Mouse (Mus musculus) embryonic facial prominence, embryonic 14.5 days (tissue): ENCODE data around the gene Cd200r1. TPM values are rescaled to one million over a fixed set of nuclear protein-coding genes. Genes with fewer than 3 reads are reported as not detected.

ENCODE experiments used
- ATAC-seq: fragments of 200-750 bp; cut with Nextera tagmentation; 2 replicates; pipeline ENCODE4 v1.8.0; 2017; ENCODE audit warnings: low read depth, moderate number of reproducible peaks, moderate TSS enrichment
- DNase-seq: peaks from one replicate; pipeline ENCODE4 v3.0.0-alpha.2; 2015; ENCODE audit warnings: low spot score
- H3K27ac ChIP-seq: fragments of 300-500 bp; sonication (generic); replicated peaks from 2 replicates; pipeline ENCODE4 v1.5.1; 2014; ENCODE audit warnings: low read depth, mild to moderate bottlenecking, low read length, moderate library complexity
- H3K27me3 ChIP-seq: fragments of 300-500 bp; sonication (generic); replicated peaks from 2 replicates; pipeline ENCODE4 v1.6.1; 2014; ENCODE audit warnings: low read length; ENCODE audit not compliant: control insufficient read depth, insufficient read depth
- H3K36me3 ChIP-seq: fragments of 300-500 bp; sonication (generic); 2 replicates; pipeline ENCODE4 v1.6.1; 2014; ENCODE audit warnings: low read length, mixed read lengths; ENCODE audit not compliant: control insufficient read depth, insufficient read depth
- H3K4me1 ChIP-seq: fragments of 300-500 bp; sonication (generic); 2 replicates; pipeline ENCODE4 v1.6.1; 2014; ENCODE audit warnings: antibody characterized with exemption, low read length; ENCODE audit not compliant: control insufficient read depth, insufficient read depth
- H3K4me2 ChIP-seq: fragments of 300-500 bp; sonication (generic); 2 replicates; pipeline ENCODE4 v1.6.1; 2014; ENCODE audit warnings: low read depth, mild to moderate bottlenecking, low read length, moderate library complexity, mixed read lengths
- H3K4me3 ChIP-seq: fragments of 300-500 bp; sonication (generic); 2 replicates; pipeline ENCODE4 v1.5.1; 2014; ENCODE audit warnings: low read depth, mild to moderate bottlenecking, low read length
- H3K9ac ChIP-seq: fragments of 300-500 bp; sonication (generic); 2 replicates; pipeline ENCODE4 v1.6.1; 2014; ENCODE audit warnings: low read depth, mild to moderate bottlenecking, low read length, moderate library complexity, mixed read lengths
- H3K9me3 ChIP-seq: fragments of 300-500 bp; sonication (generic); 2 replicates; pipeline ENCODE4 v1.6.1; 2016; ENCODE audit warnings: low read length; ENCODE audit not compliant: control insufficient read depth
- WGBS: fragments of 180-500 bp; shearing (Covaris S2); extraction: QIAGEN DNeasy Blood & Tissue Kit; methylation state at CpG from one replicate; pipeline ENCODE4 v1.1.7; 2014; 5-methylcytosine and 5-hydroxymethylcytosine counted together
- polyA plus RNA-seq: library from polyadenylated mRNA; unstranded; fragments of >200 nt; fragmentation: Nextera tagmentation; extraction: Ambion mirVana; gene quantifications from 2 replicates; pipeline ENCODE4 v1.2.1, GENCODE M21; 2014

Cd200r1 gene
- polyA plus RNA-seq, 1 experiment from 2014 or later: 2.1 TPM

DNA sequence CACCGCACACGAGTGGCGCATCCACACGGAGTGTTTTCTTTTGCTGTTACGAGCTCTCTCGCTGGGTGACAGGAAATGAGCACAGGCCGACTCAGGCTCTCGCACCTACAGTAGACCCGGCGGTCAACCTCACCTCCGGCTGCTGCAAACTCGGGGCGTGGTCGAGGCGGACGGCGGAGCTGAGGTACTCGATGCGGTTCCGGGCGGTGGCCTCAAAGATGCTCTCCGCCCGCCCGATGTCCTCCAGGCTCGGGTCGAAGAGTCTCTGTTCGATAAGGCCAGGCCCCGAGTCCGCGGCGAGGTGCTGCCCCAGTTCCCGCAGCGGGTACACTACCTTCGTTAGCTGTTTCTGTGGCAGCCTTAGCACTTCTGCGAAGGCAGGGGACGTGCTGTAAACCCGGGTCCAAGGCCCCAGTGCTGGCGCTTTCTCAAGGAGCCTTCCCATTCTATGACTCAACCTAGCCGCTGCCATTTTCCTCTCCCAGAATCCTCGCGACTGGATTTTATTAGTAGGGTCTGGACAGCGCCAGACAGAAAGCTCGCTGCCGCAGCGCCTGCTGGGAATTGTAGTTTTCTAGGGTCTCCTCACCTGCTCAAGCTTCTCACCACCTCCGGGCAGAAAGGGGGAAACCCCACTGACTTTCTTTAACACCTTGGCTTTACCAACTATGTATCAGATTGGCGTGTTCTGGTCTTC, 19.5 kb upstream of the Cd200r1 start, which contains the start of gene Gtpbp8:
Gene Gtpbp8, minus strand, starts transcription at position 498 of the 697 bp plus-strand sequence.
- DNase-seq: peak; percentile 95
- peak within 1 kb of the TSS; percentile 86 for H3K9ac ChIP-seq
- H3K4me3 ChIP-seq: peak within 1 kb of the TSS; percentile 74
- H3K27ac ChIP-seq: peak within 1 kb of the TSS; percentile 95
- under 1% methylated on average over 45 of the region's 47 CpGs for WGBS
- peak; percentile 97 for ATAC-seq
- H3K27me3 ChIP-seq: no peaks in the 10 kb centered on the region
- no peaks in the 10 kb centered on the region for H3K9me3 ChIP-seq
- H3K4me1 ChIP-seq: peaks cover 8% of the 10 kb centered on the region
- H3K36me3 ChIP-seq: peaks cover 13% of the 10 kb centered on the region
- H3K4me2 ChIP-seq: peak within 1 kb of the TSS; percentile 83

DNA sequence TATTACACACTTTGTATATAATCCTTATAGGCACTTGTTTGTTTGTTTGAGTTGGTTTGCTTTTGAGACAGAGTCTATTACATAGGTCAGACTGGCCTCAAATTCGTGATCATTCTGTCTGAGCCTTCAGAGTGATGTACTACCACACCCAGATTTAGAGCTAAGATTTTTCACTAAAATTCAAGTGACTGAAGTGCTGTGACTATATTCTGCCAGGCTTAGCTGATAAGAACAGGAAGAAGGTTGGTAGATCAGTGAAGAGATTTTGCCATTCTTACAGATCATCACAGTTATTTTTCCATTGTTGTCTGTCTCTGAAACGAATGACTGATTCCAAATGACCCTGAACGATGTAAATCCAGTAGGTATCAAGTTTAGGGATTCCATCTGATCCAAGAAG, 17.5 kb upstream of the Cd200r1 start:
- Histone ChIP-seq H3K4me3 (no peak overlapping the region), H3K4me1 (peaks cover 8% of the 10 kb centered on the region), H3K9ac (no peak overlapping the region), H3K36me3 (no peaks in the 10 kb centered on the region), H3K9me3 (no peaks in the 10 kb centered on the region), H3K27ac (no peak overlapping the region), H3K4me2 (no peak overlapping the region), H3K27me3 (no peaks in the 10 kb centered on the region)
- DNase-seq (no peak), ATAC-seq (no peak)
- WGBS: 49% methylated on average over 3 of the region's 3 CpGs

DNA sequence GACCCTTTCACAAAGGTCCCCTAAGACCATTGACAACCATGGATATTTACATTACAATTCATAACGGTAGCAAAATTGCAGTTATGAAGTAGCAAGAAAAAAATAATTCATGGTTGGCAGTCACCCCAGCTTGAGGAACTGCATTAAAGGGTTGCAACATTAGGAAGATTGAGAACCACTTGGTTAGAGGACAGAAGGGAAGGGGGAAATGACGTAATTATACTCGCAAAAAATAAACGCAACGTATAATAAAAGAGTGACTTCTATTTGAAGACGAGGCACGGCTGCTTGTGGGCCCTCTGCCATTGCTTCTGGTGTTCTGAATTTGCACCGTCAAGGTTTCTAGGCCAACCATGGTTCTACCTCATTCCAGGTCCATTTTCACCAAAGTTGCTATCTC, 7.8 kb upstream of the Cd200r1 start:
- H3K27me3 ChIP-seq: no peaks in the 10 kb centered on the region
- ATAC-seq (no peak), DNase-seq (no peak)
- no peaks in the 10 kb centered on the region for H3K4me1 ChIP-seq
- H3K27ac ChIP-seq: no peak overlapping the region
- no peaks in the 10 kb centered on the region for H3K36me3 ChIP-seq
- no peak overlapping the region for H3K4me3 ChIP-seq
- no peak overlapping the region for H3K4me2 ChIP-seq
- no peaks in the 10 kb centered on the region for H3K9me3 ChIP-seq
- whole genome bisulfite sequencing: 85% methylated on average over 8 of the region's 8 CpGs
- H3K9ac ChIP-seq: no peak overlapping the region

DNA sequence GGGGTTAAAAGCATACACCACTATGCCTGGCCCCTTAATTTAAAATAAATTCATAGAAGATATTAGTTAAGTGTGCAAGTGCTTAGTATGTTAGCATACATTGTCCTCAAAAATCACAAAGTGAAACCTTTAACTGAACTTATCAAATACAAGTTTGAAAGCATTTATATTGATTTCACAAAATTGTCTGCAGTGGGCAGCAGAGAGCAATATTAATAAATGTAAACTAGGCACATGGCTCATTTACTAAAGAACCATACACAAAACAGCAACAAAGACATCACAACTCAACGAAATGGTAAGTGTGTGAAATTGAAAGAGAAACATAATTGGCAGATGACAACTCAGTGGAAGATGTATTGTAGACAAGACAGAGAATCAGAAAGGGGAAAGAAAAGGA, 3.7 kb upstream of the Cd200r1 start:
- no peak for ATAC-seq
- no peak overlapping the region for H3K4me2 ChIP-seq
- 58% methylated on average over 1 of the region's 1 CpGs for WGBS
- H3K9ac ChIP-seq: no peak overlapping the region
- no peaks in the 10 kb centered on the region for H3K4me1 ChIP-seq
- no peak overlapping the region for H3K4me3 ChIP-seq
- no peaks in the 10 kb centered on the region for H3K9me3 ChIP-seq
- H3K27ac ChIP-seq: no peak overlapping the region
- DNase-seq: no peak
- H3K36me3 ChIP-seq: no peaks in the 10 kb centered on the region
- H3K27me3 ChIP-seq: no peaks in the 10 kb centered on the region

DNA sequence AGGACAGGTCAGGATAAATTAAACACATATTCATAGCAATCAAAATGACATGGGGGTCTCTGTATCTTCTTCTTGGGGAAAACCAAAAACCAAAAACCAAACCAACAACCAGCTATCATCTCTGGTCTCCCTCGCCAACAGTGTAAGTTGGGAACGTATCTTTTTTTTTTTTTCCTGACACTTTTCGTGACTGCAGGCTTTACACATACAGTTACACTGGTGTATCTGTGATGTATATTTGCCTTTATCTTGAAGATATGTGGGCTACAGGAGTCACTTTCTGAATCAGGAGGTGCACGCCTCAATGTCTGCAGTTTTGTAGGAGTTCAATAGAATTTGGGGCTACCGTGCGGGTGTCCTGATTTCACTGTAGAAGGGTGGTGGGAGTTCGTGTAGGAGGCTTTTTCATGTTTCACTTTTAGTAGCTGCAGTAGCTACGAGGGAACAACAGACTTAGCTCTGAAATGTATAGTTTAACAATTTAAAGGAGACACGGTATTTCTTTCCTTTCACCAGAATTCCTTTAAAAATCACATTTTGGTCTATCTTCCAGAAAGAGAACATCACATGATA, 870 bp downstream of the Cd200r1 start:
- Histone ChIP-seq H3K4me2 (no peak overlapping the region), H3K9ac (no peak overlapping the region), H3K27me3 (no peaks in the 10 kb centered on the region), H3K27ac (no peak overlapping the region), H3K36me3 (no peaks in the 10 kb centered on the region), H3K4me1 (no peaks in the 10 kb centered on the region), H3K9me3 (no peaks in the 10 kb centered on the region), H3K4me3 (no peak overlapping the region)
- DNase-seq: no peak
- ATAC-seq: no peak
- WGBS: 85% methylated on average over 9 of the region's 9 CpGs

DNA sequence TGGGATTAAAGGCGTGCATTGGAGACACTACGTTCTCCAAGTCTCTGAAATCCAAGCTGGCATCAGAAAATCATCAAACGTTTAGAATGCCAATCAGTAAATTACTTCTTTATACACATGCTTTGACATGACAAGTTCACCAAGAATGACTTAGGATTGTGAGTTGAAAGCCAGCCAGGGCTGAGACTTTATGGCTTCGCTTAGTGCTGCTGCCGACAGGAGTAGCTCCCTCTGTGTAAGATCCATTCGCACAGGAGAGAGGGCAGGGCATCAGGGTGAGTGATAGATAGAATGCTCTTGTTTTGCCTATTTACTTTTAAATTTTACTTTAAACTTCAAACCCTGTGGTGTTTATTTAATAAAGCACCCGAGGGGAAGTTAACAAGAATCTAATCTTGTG, 2.0 kb downstream of the Cd200r1 start:
- Histone ChIP-seq H3K9me3 (no peaks in the 10 kb centered on the region), H3K4me2 (no peak overlapping the region), H3K9ac (no peak overlapping the region), H3K27ac (no peak overlapping the region), H3K4me1 (no peaks in the 10 kb centered on the region), H3K4me3 (no peak overlapping the region), H3K27me3 (no peaks in the 10 kb centered on the region), H3K36me3 (no peaks in the 10 kb centered on the region)
- WGBS: 85% methylated on average over 7 of the region's 7 CpGs
- no peak for DNase-seq
- no peak for ATAC-seq

DNA sequence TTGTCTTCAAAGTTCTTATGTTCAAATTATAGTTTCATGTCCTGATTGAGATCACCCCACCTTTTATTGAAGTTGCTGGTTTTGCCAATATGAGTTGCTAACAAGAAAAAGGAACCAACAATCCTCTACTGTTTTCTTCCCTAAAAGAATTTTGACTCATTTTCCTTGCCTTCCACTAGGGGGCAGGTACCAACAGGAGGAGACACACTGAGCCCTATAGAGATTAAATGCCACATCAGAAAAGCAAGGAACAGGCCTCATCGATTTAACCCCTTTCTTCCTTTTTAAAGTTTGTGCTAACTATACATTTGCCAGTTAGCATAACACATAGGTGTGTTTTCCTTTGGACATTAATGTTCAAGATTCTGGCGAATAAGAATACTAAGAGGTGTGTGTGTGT, 2.4 kb downstream of the Cd200r1 start:
- Histone ChIP-seq H3K4me1 (no peaks in the 10 kb centered on the region), H3K4me3 (no peak overlapping the region), H3K27ac (no peak overlapping the region), H3K4me2 (no peak overlapping the region), H3K27me3 (no peaks in the 10 kb centered on the region), H3K9me3 (no peaks in the 10 kb centered on the region), H3K36me3 (no peaks in the 10 kb centered on the region), H3K9ac (no peak overlapping the region)
- peak; percentile 33; the same call in 1 of the 2 replicates for ATAC-seq
- WGBS: 39% methylated on average over 2 of the region's 2 CpGs
- DNase-seq: peak; percentile 51

DNA sequence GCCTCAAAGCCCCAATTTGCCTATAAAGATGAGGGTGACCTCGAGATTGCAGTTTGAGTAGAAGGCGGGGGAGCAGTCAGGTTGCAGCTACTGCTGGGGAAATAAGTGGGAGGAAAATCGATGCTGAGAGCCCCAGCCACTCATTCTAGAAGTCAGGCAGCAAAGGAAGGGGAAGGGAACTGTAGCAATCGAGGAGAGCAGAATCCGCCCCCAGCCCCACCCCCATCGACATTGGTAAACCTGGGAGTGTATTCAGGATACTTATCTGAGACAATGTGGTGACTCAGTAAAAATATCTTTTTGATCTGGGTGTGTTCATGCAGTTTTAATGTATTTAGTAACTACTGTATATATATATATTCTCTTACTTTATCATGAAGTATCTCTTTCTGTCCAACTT, 7.0 kb downstream of the Cd200r1 start:
- no peak for ATAC-seq
- 74% methylated on average over 6 of the region's 6 CpGs for WGBS

DNA sequence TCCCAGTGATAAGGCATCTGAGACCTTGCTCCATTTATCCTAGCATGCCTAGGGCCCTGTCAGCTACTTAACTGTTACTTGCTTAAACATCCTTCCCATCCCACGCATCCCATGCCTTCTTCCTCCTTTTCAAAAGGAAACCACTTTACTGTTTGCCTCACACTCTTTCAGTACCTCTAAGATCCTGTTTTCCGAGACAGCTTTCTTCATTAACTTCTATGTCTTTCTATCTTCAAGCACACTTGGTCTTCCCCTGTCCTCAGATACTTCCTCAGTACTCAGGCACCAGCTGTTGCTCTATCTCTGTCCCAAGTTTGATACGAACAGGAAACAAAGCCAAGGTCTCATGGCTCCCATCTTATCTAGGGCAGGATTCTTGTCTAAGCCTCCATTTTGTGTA, 8.1 kb downstream of the Cd200r1 start:
- ATAC-seq: no peak
- H3K27ac ChIP-seq: no peak overlapping the region

More for the DNA sequence above, 7.0 kb downstream of the Cd200r1 start:
- Histone ChIP-seq H3K4me1 (no peaks in the 10 kb centered on the region), H3K4me3 (no peak overlapping the region), H3K36me3 (no peaks in the 10 kb centered on the region), H3K27ac (no peak overlapping the region), H3K9ac (no peak overlapping the region), H3K4me2 (no peak overlapping the region), H3K27me3 (no peaks in the 10 kb centered on the region), H3K9me3 (no peaks in the 10 kb centered on the region)
- DNase-seq: no peak

More for the DNA sequence above, 8.1 kb downstream of the Cd200r1 start:
- no peaks in the 10 kb centered on the region for H3K36me3 ChIP-seq
- no peak overlapping the region for H3K4me3 ChIP-seq
- no peak overlapping the region for H3K4me2 ChIP-seq
- no peak for DNase-seq
- no peaks in the 10 kb centered on the region for H3K27me3 ChIP-seq
- no peaks in the 10 kb centered on the region for H3K4me1 ChIP-seq
- WGBS: 86% methylated on average over 3 of the region's 3 CpGs
- H3K9me3 ChIP-seq: no peaks in the 10 kb centered on the region
- no peak overlapping the region for H3K9ac ChIP-seq
